Comparison of ENCODE assay signal across 20 mouse cellular contexts in genomic region chr11:39678521-39678920, GRCm38 (mm10).
A peak's percentile ranks its signal among the peaks of the same experiment; 100 is the strongest.
DNase-seq lines count a peak whose midpoint lies in the region; TF ChIP-seq lines count a peak whose summit lies in the region.
"Had no signal": no experiment of that assay in that cellular context is flagged by ENCODE, and none has a peak within 500 bp of the region (broad histone marks: within the 10 kb centered on the region; RNA-seq: fewer than 3 reads in every experiment).

No protein-coding gene starts in this region.

- H3K9ac ChIP-seq in ES-E14 (ENCODE audit: insufficient read depth, low read depth, low read length, poor library complexity, severe bottlenecking): no peak overlapping the region
- H3K9ac ChIP-seq: embryonic facial prominence, embryonic 13.5 days; embryonic facial prominence, embryonic 15.5 days; forebrain, embryonic 12.5 days had no signal

- H3K27ac ChIP-seq in ES-E14 (ENCODE audit: insufficient read depth, low read depth, low read length, poor library complexity, severe bottlenecking): no peak overlapping the region; the same call in 1 of the 2 replicates
- H3K27ac ChIP-seq in gastrocnemius, adult 2 months: no peak overlapping the region
- H3K27ac ChIP-seq: embryonic facial prominence, embryonic 13.5 days; embryonic facial prominence, embryonic 15.5 days; forebrain, embryonic 10.5 days; forebrain, embryonic 12.5 days had no signal

- intact Hi-C loops in gastrocnemius, adult 2 months (cut with DNase I): no loop called here

- no peaks in the 10 kb centered on the region for H3K36me3 ChIP-seq in ES-E14 (ENCODE audit: control insufficient read depth, insufficient read depth, low read length, poor library complexity, severe bottlenecking)
- H3K36me3 ChIP-seq: embryonic facial prominence, embryonic 13.5 days; embryonic facial prominence, embryonic 15.5 days; forebrain, embryonic 10.5 days; forebrain, embryonic 12.5 days had no signal

- H3K9me3 ChIP-seq in ES-E14 (ENCODE audit: control insufficient read depth, insufficient read depth, low read depth, low read length): no peaks in the 10 kb centered on the region
- H3K9me3 ChIP-seq: embryonic facial prominence, embryonic 13.5 days; embryonic facial prominence, embryonic 15.5 days; forebrain, embryonic 10.5 days; forebrain, embryonic 12.5 days had no signal

- DNase-seq in ES-E14 (ENCODE audit: low read depth, low spot score) (peak; percentile 52), WW6 (ENCODE audit: low read depth, low spot score) (peak; percentile 31)
- DNase-seq in kidney, postnatal 36 days: no peak
- DNase-seq in gastrocnemius, adult 8-10 months (ENCODE audit: low spot score in 2 of 2): no peak
- DNase-seq in gastrocnemius, adult 2 months: no peak
- DNase-seq: adrenal gland, adult 8-10 months; adrenal gland, postnatal 14 days; adrenal gland, postnatal 36 days; cerebellum, adult 11 months; cerebellum, adult 18-20 months; cerebellum, adult 8-10 months; cerebellum, adult 9-11 months; cerebellum, postnatal 14 days; cerebellum, postnatal 36 days; embryo, embryonic 11 days had no signal

- in situ Hi-C loops in ES-E14 (cut with MboI; ENCODE audit: low sequenced_read_pairs in 2 of 2, unreplicated experiment in 2 of 2): no loop called here

- TF ChIP-seq CTCF in gastrocnemius, adult 2 months (IDR thresholded peaks at IDR 0.05): no peak

- H3K4me3 ChIP-seq in ES-E14 (ENCODE audit: insufficient read depth in 1 of 2, low read depth in 1 of 2, low read length in 2 of 2, poor library complexity in 1 of 2, severe bottlenecking in 1 of 2): no peak overlapping the region
- H3K4me3 ChIP-seq in gastrocnemius, adult 2 months: no peak overlapping the region
- H3K4me3 ChIP-seq: embryonic facial prominence, embryonic 13.5 days; embryonic facial prominence, embryonic 15.5 days; erythroblast, embryonic 14.5 days; forebrain, embryonic 10.5 days; forebrain, embryonic 12.5 days had no signal

- peaks cover 6 to 9% of the 10 kb centered on the region in 2 experiments for H3K4me1 ChIP-seq in ES-E14 (ENCODE audit: control insufficient read depth in 2 of 2, insufficient read depth in 2 of 2, low read length in 2 of 2, poor library complexity in 1 of 2)
- H3K4me1 ChIP-seq: embryonic facial prominence, embryonic 13.5 days; embryonic facial prominence, embryonic 15.5 days; forebrain, embryonic 10.5 days; forebrain, embryonic 12.5 days had no signal

TF ChIP-seq in ES-E14, 5 proteins besides CTCF, POLR2A, EP300 and RAD21:
- TF ChIP-seq MAFK (IDR thresholded peaks at IDR 0.05; ENCODE audit: insufficient read depth, low read depth, low read length): no peak
- no peak for TF ChIP-seq HCFC1 (IDR thresholded peaks at IDR 0.05; ENCODE audit: borderline replicate concordance, insufficient read depth, low read length)

Comparison
In these comparisons a context has a peak if more than half of its experiments do, and no peak if none do; other contexts are left out.
1. DNase-seq: peak in ES-E14 (single experiment) and WW6 (single experiment); none in kidney, postnatal 36 days (0 of 2), gastrocnemius, adult 8-10 months (0 of 2) and gastrocnemius, adult 2 months (single experiment).